Mouse (Mus musculus): ENCODE data around the gene Hoxd8. TPM values are rescaled to one million over a fixed set of nuclear protein-coding genes. Genes with fewer than 3 reads are reported as not detected.

Hoxd8 gene
- polyA plus RNA-seq, 1 experiment from 2014 or later, result 2.7 TPM

GRCm38 (mm10) chr2:74677106-74677505 is 27.3 kb upstream of the Hoxd8 start:
- Histone ChIP-seq H3K9me3 (ENCODE audit: control insufficient read depth) (no peaks in the 10 kb centered on the region), H3K9ac (ENCODE audit: low read depth, low read length) (no peak overlapping the region), H3K4me2 (replicated peaks; ENCODE audit: low read depth) (no peak overlapping the region), H3K36me3 (ENCODE audit: control insufficient read depth, insufficient read depth) (no peaks in the 10 kb centered on the region), H3K27ac (ENCODE audit: low read depth, low read length) (no peak overlapping the region), H3K27me3 (replicated peaks; ENCODE audit: control insufficient read depth, insufficient read depth, low read length) (peaks cover 100% of the 10 kb centered on the region), H3K4me1 (replicated peaks; ENCODE audit: control insufficient read depth, insufficient read depth, low read length) (no peaks in the 10 kb centered on the region), H3K4me3 (ENCODE audit: low read depth, low read length) (no peak overlapping the region)
- TF ChIP-seq CTCF (IDR thresholded peaks at IDR 0.05; ENCODE audit: low read depth), result no peak
- WGBS, result 23% methylated on average over 2 of the region's 2 CpGs
- ATAC-seq, result no peak

- Histone ChIP-seq H3K4me3 (ENCODE audit: low read depth, low read length) (peak within 1 kb of the TSS; percentile 12; the same call in 1 of the 2 replicates), H3K27ac (ENCODE audit: low read depth, low read length) (no peak within 1 kb of the TSS)
Measured at GRCm38 (mm10) chr2:74678891-74679595, 25.4 kb upstream of the Hoxd8 start, which contains the start of gene Hoxd11. Hoxd11 (plus strand) TSS chr2:74679557.

GRCm38 (mm10) chr2:74679596-74679971 is 24.8 kb upstream of the Hoxd8 start:
- Histone ChIP-seq H3K9me3 (ENCODE audit: control insufficient read depth) (no peaks in the 10 kb centered on the region), H3K4me3 (ENCODE audit: low read depth, low read length) (peak overlapping the region; percentile 12; the same call in 1 of the 2 replicates), H3K27ac (ENCODE audit: low read depth, low read length) (no peak overlapping the region), H3K4me1 (replicated peaks; ENCODE audit: control insufficient read depth, insufficient read depth, low read length) (no peaks in the 10 kb centered on the region), H3K9ac (ENCODE audit: low read depth, low read length) (no peak overlapping the region), H3K27me3 (replicated peaks; ENCODE audit: control insufficient read depth, insufficient read depth, low read length) (peaks cover 100% of the 10 kb centered on the region), H3K36me3 (ENCODE audit: control insufficient read depth, insufficient read depth) (no peaks in the 10 kb centered on the region), H3K4me2 (replicated peaks; ENCODE audit: low read depth) (no peak overlapping the region)
- no peak for ATAC-seq
- TF ChIP-seq CTCF (IDR thresholded peaks at IDR 0.05; ENCODE audit: low read depth), result no peak
- WGBS, result 2% methylated on average over 26 of the region's 26 CpGs

More at GRCm38 (mm10) chr2:74678891-74679595, 25.4 kb upstream of the Hoxd8 start, which contains the start of gene Hoxd11:
- Histone ChIP-seq H3K4me1 (replicated peaks; ENCODE audit: control insufficient read depth, insufficient read depth, low read length) (no peaks in the 10 kb centered on the region), H3K9me3 (ENCODE audit: control insufficient read depth) (no peaks in the 10 kb centered on the region), H3K4me2 (replicated peaks; ENCODE audit: low read depth) (no peak within 1 kb of the TSS; the same call in 1 of the 2 replicates), H3K27me3 (replicated peaks; ENCODE audit: control insufficient read depth, insufficient read depth, low read length) (peaks cover 100% of the 10 kb centered on the region), H3K36me3 (ENCODE audit: control insufficient read depth, insufficient read depth) (no peaks in the 10 kb centered on the region), H3K9ac (ENCODE audit: low read depth, low read length) (no peak within 1 kb of the TSS)
- no peak for TF ChIP-seq CTCF (IDR thresholded peaks at IDR 0.05; ENCODE audit: low read depth)
- 3% methylated on average over 15 of the region's 15 CpGs for WGBS
- no peak for ATAC-seq

GRCm38 (mm10) chr2:74679980-74680379 is 24.4 kb upstream of the Hoxd8 start:
- ATAC-seq, result no peak
- H3K9ac ChIP-seq (ENCODE audit: low read depth, low read length), result no peak overlapping the region
- TF ChIP-seq CTCF (IDR thresholded peaks at IDR 0.05; ENCODE audit: low read depth), result no peak
- 1% methylated on average over 23 of the region's 23 CpGs for WGBS
- no peaks in the 10 kb centered on the region for H3K4me1 ChIP-seq (replicated peaks; ENCODE audit: control insufficient read depth, insufficient read depth, low read length)
- H3K27me3 ChIP-seq (replicated peaks; ENCODE audit: control insufficient read depth, insufficient read depth, low read length), result peaks cover 100% of the 10 kb centered on the region
- H3K27ac ChIP-seq (ENCODE audit: low read depth, low read length), result no peak overlapping the region
- H3K36me3 ChIP-seq (ENCODE audit: control insufficient read depth, insufficient read depth), result no peaks in the 10 kb centered on the region
- no peak overlapping the region for H3K4me2 ChIP-seq (replicated peaks; ENCODE audit: low read depth)
- H3K4me3 ChIP-seq (ENCODE audit: low read depth, low read length), result peak overlapping the region; percentile 12; the same call in 1 of the 2 replicates
- no peaks in the 10 kb centered on the region for H3K9me3 ChIP-seq (ENCODE audit: control insufficient read depth)

GRCm38 (mm10) chr2:74680561-74681398 is 23.6 kb upstream of the Hoxd8 start:
- H3K9me3 ChIP-seq (ENCODE audit: control insufficient read depth), result no peaks in the 10 kb centered on the region
- H3K4me1 ChIP-seq (replicated peaks; ENCODE audit: control insufficient read depth, insufficient read depth, low read length), result no peaks in the 10 kb centered on the region
- peaks cover 100% of the 10 kb centered on the region for H3K27me3 ChIP-seq (replicated peaks; ENCODE audit: control insufficient read depth, insufficient read depth, low read length)
- no peak overlapping the region for H3K9ac ChIP-seq (ENCODE audit: low read depth, low read length)
- H3K36me3 ChIP-seq (ENCODE audit: control insufficient read depth, insufficient read depth), result no peaks in the 10 kb centered on the region
- no peak overlapping the region for H3K27ac ChIP-seq (ENCODE audit: low read depth, low read length)
- TF ChIP-seq CTCF (IDR thresholded peaks at IDR 0.05; ENCODE audit: low read depth), result no peak
- ATAC-seq, result no peak
- WGBS, result 5% methylated on average over 21 of the region's 21 CpGs
- no peak overlapping the region for H3K4me3 ChIP-seq (ENCODE audit: low read depth, low read length)
- H3K4me2 ChIP-seq (replicated peaks; ENCODE audit: low read depth), result no peak overlapping the region
